11 mouse cellular contexts compared by ENCODE assay signal in genomic region chr8:70490061-70490879, GRCm38 (mm10). TPM values are rescaled to one million over a fixed set of nuclear protein-coding genes. Genes with fewer than 3 reads are reported as not detected.
DNase-seq lines count a peak whose midpoint lies in the region; ATAC-seq and TF ChIP-seq lines count a peak whose summit lies in the region.
"Had no signal": no experiment of that assay in that cellular context is flagged by ENCODE, and none has a peak within 500 bp of the region (broad histone marks: within the 10 kb centered on the region; RNA-seq: fewer than 3 reads in every experiment).

No protein-coding gene starts in this region.

- DNase-seq in forebrain, embryonic 10.5 days (ENCODE audit: extremely low spot score, low spot score), result no peak
- no peak for DNase-seq in kidney, adult 9 months
- no peak for DNase-seq in limb, embryonic 14.5 days (ENCODE audit: low spot score)
- DNase-seq in ovary, postnatal 36 days (ENCODE audit: low spot score), result no peak
- no peak for DNase-seq in cerebellum, postnatal 36 days
- DNase-seq: heart, adult 2 months; liver, embryonic 13.5 days had no signal

- TF ChIP-seq POLR2A in limb, embryonic 14.5 days (IDR thresholded peaks at IDR 0.05; ENCODE audit: borderline replicate concordance, extremely low read depth, insufficient read depth, insufficient read length), result no peak

- peak overlapping the region; percentile 72 for H3K27ac ChIP-seq in forebrain, embryonic 10.5 days
- H3K27ac ChIP-seq in forebrain, embryonic 16.5 days (ENCODE audit: low read length), result no peak overlapping the region
- H3K27ac ChIP-seq in kidney, embryonic 15.5 days, result 0 out of 2 replicates have a peak overlapping the region, but pooled peaks have one; percentile 33
- H3K27ac ChIP-seq in brown adipose tissue, adult 24 weeks (replicated peaks; ENCODE audit: low read depth, low read length), result no peak overlapping the region
- H3K27ac ChIP-seq in limb, embryonic 14.5 days (replicated peaks; ENCODE audit: low read depth, low read length), result peak overlapping the region; percentile 10; the same call in 1 of the 2 replicates
- H3K27ac ChIP-seq: heart, adult 2 months; liver, embryonic 13.5 days had no signal

- H3K4me3 ChIP-seq in forebrain, embryonic 10.5 days, result peak overlapping the region; percentile 50
- H3K4me3 ChIP-seq in forebrain, embryonic 16.5 days (replicated peaks; ENCODE audit: low read length), result no peak overlapping the region
- H3K4me3 ChIP-seq in kidney, embryonic 15.5 days (replicated peaks), result peak overlapping the region; percentile 39
- peak overlapping the region; percentile 41 for H3K4me3 ChIP-seq in brown adipose tissue, adult 24 weeks (ENCODE audit: insufficient read depth, low read depth, low read length)
- H3K4me3 ChIP-seq in limb, embryonic 14.5 days (replicated peaks; ENCODE audit: low read length), result peak overlapping the region; percentile 32

- H3K36me3 ChIP-seq in forebrain, embryonic 10.5 days (replicated peaks), result no peaks in the 10 kb centered on the region
- no peaks in the 10 kb centered on the region for H3K36me3 ChIP-seq in forebrain, embryonic 16.5 days (ENCODE audit: control insufficient read depth, insufficient read depth)
- H3K36me3 ChIP-seq in kidney, embryonic 15.5 days, result no peaks in the 10 kb centered on the region
- H3K36me3 ChIP-seq in limb, embryonic 14.5 days (ENCODE audit: control insufficient read depth, insufficient read depth, low read length), result no peaks in the 10 kb centered on the region
- H3K36me3 ChIP-seq: liver, embryonic 13.5 days had no signal

- peaks cover 100% of the 10 kb centered on the region for H3K27me3 ChIP-seq in forebrain, embryonic 10.5 days (ENCODE audit: poor library complexity, severe bottlenecking)
- H3K27me3 ChIP-seq in forebrain, embryonic 16.5 days (replicated peaks; ENCODE audit: control insufficient read depth, insufficient read depth, low read length), result peaks cover 88% of the 10 kb centered on the region
- H3K27me3 ChIP-seq in kidney, embryonic 15.5 days, result peaks cover 98% of the 10 kb centered on the region
- H3K27me3 ChIP-seq in limb, embryonic 14.5 days (ENCODE audit: control insufficient read depth, insufficient read depth, low read length), result peaks cover 70% of the 10 kb centered on the region

- H3K9ac ChIP-seq in forebrain, embryonic 16.5 days (replicated peaks; ENCODE audit: low read depth, low read length), result no peak overlapping the region
- H3K9ac ChIP-seq in kidney, embryonic 15.5 days, result no peak overlapping the region
- H3K9ac ChIP-seq in limb, embryonic 14.5 days (ENCODE audit: low read depth, low read length, severe bottlenecking), result no peak overlapping the region
- H3K9ac ChIP-seq: liver, embryonic 13.5 days had no signal

- H3K4me1 ChIP-seq in forebrain, embryonic 10.5 days, result peaks cover 94% of the 10 kb centered on the region
- peaks cover 44% of the 10 kb centered on the region for H3K4me1 ChIP-seq in forebrain, embryonic 16.5 days (replicated peaks; ENCODE audit: control insufficient read depth, insufficient read depth, low read length)
- peaks cover 84% of the 10 kb centered on the region for H3K4me1 ChIP-seq in kidney, embryonic 15.5 days
- no peaks in the 10 kb centered on the region; the same call in 1 of the 2 replicates for H3K4me1 ChIP-seq in brown adipose tissue, adult 24 weeks (ENCODE audit: control insufficient read depth, insufficient read depth, insufficient read length, low read length)
- peaks cover 74% of the 10 kb centered on the region for H3K4me1 ChIP-seq in limb, embryonic 14.5 days (ENCODE audit: control insufficient read depth, insufficient read depth, low read length)

- WGBS in forebrain, embryonic 10.5 days, result 2% methylated on average over 10 of the region's 10 CpGs
- WGBS in forebrain, embryonic 16.5 days, result 10% methylated on average over 10 of the region's 10 CpGs
- WGBS in kidney, embryonic 15.5 days, result 11% methylated on average over 10 of the region's 10 CpGs
- WGBS in limb, embryonic 14.5 days, result 15% methylated on average over 10 of the region's 10 CpGs

- no peak overlapping the region for H3K4me2 ChIP-seq in forebrain, embryonic 16.5 days (ENCODE audit: low read length)
- peak overlapping the region; percentile 65 for H3K4me2 ChIP-seq in kidney, embryonic 15.5 days
- peak overlapping the region; percentile 91; the same call in 1 of the 2 replicates for H3K4me2 ChIP-seq in limb, embryonic 14.5 days (replicated peaks; ENCODE audit: low read depth, low read length, severe bottlenecking)

- no peaks in the 10 kb centered on the region for H3K9me3 ChIP-seq in forebrain, embryonic 10.5 days
- no peaks in the 10 kb centered on the region for H3K9me3 ChIP-seq in forebrain, embryonic 16.5 days (ENCODE audit: control insufficient read depth, low read length)
- no peaks in the 10 kb centered on the region for H3K9me3 ChIP-seq in kidney, embryonic 15.5 days (replicated peaks)
- H3K9me3 ChIP-seq in limb, embryonic 14.5 days (ENCODE audit: control insufficient read depth, low read length), result no peaks in the 10 kb centered on the region
- H3K9me3 ChIP-seq: liver, embryonic 13.5 days had no signal

- ATAC-seq in forebrain, embryonic 16.5 days, result no peak
- no peak for ATAC-seq in kidney, embryonic 15.5 days (replicated peaks; ENCODE audit: low FRiP score)
- no peak for ATAC-seq in limb, embryonic 14.5 days (ENCODE audit: low FRiP score, low read depth)
- ATAC-seq: midbrain, embryonic 16.5 days had no signal

RNA-seq across cellular contexts. Expression of gene Crlf1, which starts 2.7 kb away (rescaled TPM):
- polyA plus RNA-seq in forebrain, embryonic 10.5 days (2016; fragmentation: Nextera tagmentation; extraction: Ambion mirVana), result 34.1 and 48.4 TPM in 2 replicates
- polyA plus RNA-seq in forebrain, embryonic 16.5 days (2015; fragmentation: Nextera tagmentation; extraction: Ambion mirVana), result 6.1 and 8.2 TPM in 2 replicates
- 21.1 and 24.1 TPM in 2 replicates for polyA plus RNA-seq in kidney, embryonic 15.5 days (2015; fragmentation: Nextera tagmentation; extraction: Ambion mirVana)
- polyA plus RNA-seq in brown adipose tissue, adult 24 weeks (2012; ENCODE audit: insufficient read depth, insufficient read length, missing spikeins), result 1.3 TPM in 1 of 2 replicates, not detected in the other
- 98.9 and 127 TPM in 2 replicates for polyA plus RNA-seq in limb, embryonic 14.5 days (2012; rRNA removed)
- polyA plus RNA-seq in limb, embryonic 14.5 days (2014; fragmentation: Nextera tagmentation; extraction: Ambion mirVana), result 91.5 and 103 TPM in 2 replicates

RNA-seq across cellular contexts. Expression of gene Tmem59l, which starts 3.1 kb away (rescaled TPM):
- polyA plus RNA-seq in forebrain, embryonic 10.5 days (2016; fragmentation: Nextera tagmentation; extraction: Ambion mirVana), result 16.7 and 19.5 TPM in 2 replicates
- 74.9 and 90.8 TPM in 2 replicates for polyA plus RNA-seq in forebrain, embryonic 16.5 days (2015; fragmentation: Nextera tagmentation; extraction: Ambion mirVana)
- 5.9 and 6.0 TPM in 2 replicates for polyA plus RNA-seq in kidney, embryonic 15.5 days (2015; fragmentation: Nextera tagmentation; extraction: Ambion mirVana)
- not detected in 2 replicates for polyA plus RNA-seq in brown adipose tissue, adult 24 weeks (2012; ENCODE audit: insufficient read depth, insufficient read length, missing spikeins)
- 13.1 and 17.7 TPM in 2 replicates for polyA plus RNA-seq in limb, embryonic 14.5 days (2012; rRNA removed)
- polyA plus RNA-seq in limb, embryonic 14.5 days (2014; fragmentation: Nextera tagmentation; extraction: Ambion mirVana), result 15.7 and 17.5 TPM in 2 replicates

RNA-seq across cellular contexts. Expression of gene Klhl26, which starts 13.5 kb away (rescaled TPM):
- polyA plus RNA-seq in forebrain, embryonic 10.5 days (2016; fragmentation: Nextera tagmentation; extraction: Ambion mirVana), result 19.9 and 20.2 TPM in 2 replicates
- polyA plus RNA-seq in forebrain, embryonic 16.5 days (2015; fragmentation: Nextera tagmentation; extraction: Ambion mirVana), result 23.1 and 26.2 TPM in 2 replicates
- 20.0 and 23.5 TPM in 2 replicates for polyA plus RNA-seq in kidney, embryonic 15.5 days (2015; fragmentation: Nextera tagmentation; extraction: Ambion mirVana)
- polyA plus RNA-seq in brown adipose tissue, adult 24 weeks (2012; ENCODE audit: insufficient read depth, insufficient read length, missing spikeins), result 9.3 and 9.5 TPM in 2 replicates
- polyA plus RNA-seq in limb, embryonic 14.5 days (2012; rRNA removed), result 48.7 and 72.6 TPM in 2 replicates
- 24.2 and 28.6 TPM in 2 replicates for polyA plus RNA-seq in limb, embryonic 14.5 days (2014; fragmentation: Nextera tagmentation; extraction: Ambion mirVana)

RNA-seq across cellular contexts. Expression of gene Rex1bd, which starts 16.3 kb away (rescaled TPM):
- 126 and 136 TPM in 2 replicates for polyA plus RNA-seq in forebrain, embryonic 10.5 days (2016; fragmentation: Nextera tagmentation; extraction: Ambion mirVana)
- 149 and 157 TPM in 2 replicates for polyA plus RNA-seq in forebrain, embryonic 16.5 days (2015; fragmentation: Nextera tagmentation; extraction: Ambion mirVana)
- polyA plus RNA-seq in kidney, embryonic 15.5 days (2015; fragmentation: Nextera tagmentation; extraction: Ambion mirVana), result 128 and 133 TPM in 2 replicates
- polyA plus RNA-seq in brown adipose tissue, adult 24 weeks (2012; ENCODE audit: insufficient read depth, insufficient read length, missing spikeins), result 191 and 207 TPM in 2 replicates
- 154 and 175 TPM in 2 replicates for polyA plus RNA-seq in limb, embryonic 14.5 days (2012; rRNA removed)
- polyA plus RNA-seq in limb, embryonic 14.5 days (2014; fragmentation: Nextera tagmentation; extraction: Ambion mirVana), result 152 and 156 TPM in 2 replicates

RNA-seq across cellular contexts. Expression of gene Uba52, which starts 20.3 kb away (rescaled TPM):
- polyA plus RNA-seq in forebrain, embryonic 10.5 days (2016; fragmentation: Nextera tagmentation; extraction: Ambion mirVana), result 879 and 899 TPM in 2 replicates
- polyA plus RNA-seq in forebrain, embryonic 16.5 days (2015; fragmentation: Nextera tagmentation; extraction: Ambion mirVana), result 660 and 697 TPM in 2 replicates
- 954 and 1,022 TPM in 2 replicates for polyA plus RNA-seq in kidney, embryonic 15.5 days (2015; fragmentation: Nextera tagmentation; extraction: Ambion mirVana)
- polyA plus RNA-seq in brown adipose tissue, adult 24 weeks (2012; ENCODE audit: insufficient read depth, insufficient read length, missing spikeins), result 977 and 1,552 TPM in 2 replicates
- polyA plus RNA-seq in limb, embryonic 14.5 days (2012; rRNA removed), result 1,215 and 1,844 TPM in 2 replicates
- polyA plus RNA-seq in limb, embryonic 14.5 days (2014; fragmentation: Nextera tagmentation; extraction: Ambion mirVana), result 1,031 and 1,113 TPM in 2 replicates

Comparison
In these comparisons a context has a peak if more than half of its experiments do, and no peak if none do; other contexts are left out.
1. H3K27ac ChIP-seq: peak in forebrain, embryonic 10.5 days (single experiment), kidney, embryonic 15.5 days (single experiment) and limb, embryonic 14.5 days (single experiment); none in forebrain, embryonic 16.5 days (single experiment) and brown adipose tissue, adult 24 weeks (single experiment).